Mouse (Mus musculus) kidney, postnatal 36 days (tissue): ENCODE data around the gene Pcf11.

Source experiments
- DNase-seq, 2 experiments: peaks; one replicate each; pipeline ENCODE4 v3.0.0; 2021 to 2022; ENCODE audit warnings: mixed read lengths in 2 of 2

Pcf11 gene

GRCm38 (mm10) chr7:92636295-92637011 is 33.3 kb downstream of the Pcf11 start:
- no peak for DNase-seq

GRCm38 (mm10) chr7:92630167-92630566 is 39.6 kb downstream of the Pcf11 start:
- DNase-seq, result peak; percentile 44 to 45

GRCm38 (mm10) chr7:92624488-92624887 is 45.2 kb downstream of the Pcf11 start:
- DNase-seq, result peak in 1 of 2 experiments; percentile 6

- DNase-seq, result no peak
Measured at GRCm38 (mm10) chr7:92610830-92611229, 58.9 kb downstream of the Pcf11 start.

- DNase-seq, result no peak
Measured at GRCm38 (mm10) chr7:92604961-92605360, 64.8 kb downstream of the Pcf11 start.
